26 mouse cellular contexts compared by ENCODE assay signal in genomic region chr4:39508866-39509265, GRCm38 (mm10). TPM values are rescaled to one million over a fixed set of nuclear protein-coding genes. Genes with fewer than 3 reads are reported as not detected.
"Had no signal": no experiment of that assay in that cellular context is flagged by ENCODE, and none has a peak within 500 bp of the region (broad histone marks: within the 10 kb centered on the region; RNA-seq: fewer than 3 reads in every experiment).

No protein-coding gene starts in this region.

- H3K4me2 ChIP-seq: liver, embryonic 13.5 days; liver, embryonic 15.5 days; lung, embryonic 15.5 days; midbrain, embryonic 11.5 days; midbrain, embryonic 13.5 days; midbrain, embryonic 15.5 days; neural tube, embryonic 13.5 days; neural tube, embryonic 15.5 days; stomach, embryonic 15.5 days had no signal

- H3K36me3 ChIP-seq: liver, embryonic 13.5 days; liver, embryonic 15.5 days; lung, embryonic 15.5 days; midbrain, embryonic 13.5 days; midbrain, embryonic 15.5 days; neural tube, embryonic 13.5 days; neural tube, embryonic 15.5 days; stomach, embryonic 15.5 days had no signal

- H3K4me3 ChIP-seq: liver, embryonic 13.5 days; liver, embryonic 15.5 days; lung, embryonic 15.5 days; megakaryocyte, embryonic 14.5 days; midbrain, embryonic 13.5 days; midbrain, embryonic 15.5 days; neural tube, embryonic 13.5 days; neural tube, embryonic 15.5 days; stomach, embryonic 15.5 days had no signal

- H3K27ac ChIP-seq: liver, embryonic 13.5 days; liver, embryonic 15.5 days; lung, embryonic 15.5 days; macrophage; midbrain, embryonic 13.5 days; midbrain, embryonic 15.5 days; neural tube, embryonic 13.5 days; neural tube, embryonic 15.5 days; stomach, embryonic 15.5 days; stomach, postnatal 0 days had no signal

- H3K4me1 ChIP-seq: liver, embryonic 13.5 days; liver, embryonic 15.5 days; lung, embryonic 15.5 days; megakaryocyte, embryonic 14.5 days; midbrain, embryonic 13.5 days; midbrain, embryonic 15.5 days; neural tube, embryonic 13.5 days; neural tube, embryonic 15.5 days; stomach, embryonic 15.5 days had no signal

- DNase-seq: liver, embryonic 13.5 days; liver, postnatal 0 days; lung, adult 2 months; lung, postnatal 14 days; lung, postnatal 36 days; retina, postnatal 1 day; right cerebral cortex, adult 18-20 months; thymus, adult 2 months; thymus, postnatal 25 days had no signal

- H3K27me3 ChIP-seq: liver, embryonic 13.5 days; liver, embryonic 15.5 days; lung, embryonic 15.5 days; megakaryocyte, embryonic 14.5 days; midbrain, embryonic 13.5 days; midbrain, embryonic 15.5 days; neural tube, embryonic 13.5 days; neural tube, embryonic 15.5 days; stomach, embryonic 15.5 days had no signal

RNA-seq across cellular contexts. Expression of gene 1700009N14Rik, which starts 58.8 kb away (rescaled TPM):
- total RNA-seq: megakaryocyte progenitor cell, adult 5-6 weeks; midbrain, postnatal 0 days; monocyte, adult 5-6 weeks had no signal
- polyA plus RNA-seq: liver, embryonic 13.5 days; liver, embryonic 15.5 days; liver, postnatal 0 days; lung, adult 2 months; lung, embryonic 15.5 days; lung, postnatal 0 days; macrophage; midbrain, embryonic 11.5 days; midbrain, embryonic 13.5 days; midbrain, embryonic 15.5 days; midbrain, postnatal 0 days; neural tube, embryonic 11.5 days; neural tube, embryonic 13.5 days; neural tube, embryonic 15.5 days; spleen, adult 2 months had no signal
